Mouse (Mus musculus): ENCODE data around the gene Maco1.

- TF ChIP-seq CTCF (IDR thresholded peaks at IDR 0.05; ENCODE audit: low read depth, low read length) (no peak), EP300 (IDR thresholded peaks at IDR 0.05; ENCODE audit: insufficient read depth, low read depth, low read length) (no peak), POLR2A (IDR thresholded peaks at IDR 0.05; ENCODE audit: insufficient read depth, low read length) (no peak)
Observed at GRCm38 (mm10) chr4:134776246-134776645, 76.9 kb downstream of the Maco1 start.

All from ES-Bruce4 (cell line).